Mouse (Mus musculus): ENCODE measurements around the gene Ghitm. TPM values are rescaled to one million over a fixed set of nuclear protein-coding genes. Genes with fewer than 3 reads are reported as not detected.
A peak's percentile ranks its signal among the peaks of the same experiment; 100 is the strongest.
"Not testable (repeated sequence)": the region's sequence is repeated elsewhere in the genome, so short reads cannot be mapped to it uniquely, and the experiment has no call there.

Gene Ghitm
- polyA plus RNA-seq (2021): 377 TPM

DNA sequence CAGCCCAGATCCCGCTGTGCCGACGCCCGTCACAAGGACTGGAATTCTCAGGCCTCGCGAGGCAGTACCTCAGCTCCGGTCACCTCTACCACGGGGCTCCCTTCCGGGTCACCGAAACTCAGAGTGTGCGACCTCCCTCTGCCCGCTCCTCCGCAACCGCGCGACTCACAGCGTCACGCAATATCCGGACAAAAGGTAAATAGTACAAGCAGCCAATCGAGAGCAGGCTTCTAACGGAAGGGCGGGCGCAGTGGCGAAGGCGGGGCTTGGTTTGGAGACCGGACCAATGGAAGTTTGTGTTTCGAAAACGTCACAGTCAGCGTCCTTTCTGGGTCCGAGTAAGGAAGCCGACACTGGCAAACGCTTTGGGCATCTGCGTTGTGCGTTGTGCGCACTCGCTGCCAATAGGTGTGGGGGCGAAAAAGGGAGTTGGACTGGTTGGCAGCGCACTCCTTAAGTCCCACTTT, at the start of gene Ghitm:
Gene Ghitm (minus strand): TSS at position 146 of the 467 bp plus-strand sequence.
- CTCF ChIA-PET: no interaction called here
- peak; percentile 98 for ATAC-seq
- TF ChIP-seq CTCF (IDR thresholded peaks at IDR 0.05): no peak
- POLR2A ChIA-PET: no interaction called here
- DNase-seq (ENCODE audit: low read depth, low spot score): peak; percentile 91
- no peaks in the 10 kb centered on the region for H3K27me3 ChIP-seq
- in situ Hi-C loops (cut with MboI; ENCODE audit: low pct_unique_long_range_greater_than_20kb): no loop called here

- POLR2A ChIA-PET: no interaction called here
- DNase-seq (ENCODE audit: low read depth, low spot score): no peak
Measured at GRCm38 (mm10) chr14:37184871-37185270, 49.8 kb upstream of the Ghitm start.

GRCm38 (mm10) chr14:37174484-37174883, 39.4 kb upstream of the Ghitm start:
- in situ Hi-C loops (cut with MboI; ENCODE audit: low pct_unique_long_range_greater_than_20kb): no loop called here
- ChIA-PET POLR2A (no interaction called here), CTCF (no interaction called here)
- no peak for ATAC-seq
- H3K27me3 ChIP-seq: peaks cover 5% of the 10 kb centered on the region
- no peak for DNase-seq (ENCODE audit: low read depth, low spot score)
- no peak for TF ChIP-seq CTCF (IDR thresholded peaks at IDR 0.05)

More at GRCm38 (mm10) chr14:37184871-37185270, 49.8 kb upstream of the Ghitm start:
- no peak for TF ChIP-seq CTCF (IDR thresholded peaks at IDR 0.05)
- no peak for ATAC-seq
- in situ Hi-C loops (cut with MboI; ENCODE audit: low pct_unique_long_range_greater_than_20kb): no loop called here
- CTCF ChIA-PET: no interaction called here
- H3K27me3 ChIP-seq: no peaks in the 10 kb centered on the region

DNA sequence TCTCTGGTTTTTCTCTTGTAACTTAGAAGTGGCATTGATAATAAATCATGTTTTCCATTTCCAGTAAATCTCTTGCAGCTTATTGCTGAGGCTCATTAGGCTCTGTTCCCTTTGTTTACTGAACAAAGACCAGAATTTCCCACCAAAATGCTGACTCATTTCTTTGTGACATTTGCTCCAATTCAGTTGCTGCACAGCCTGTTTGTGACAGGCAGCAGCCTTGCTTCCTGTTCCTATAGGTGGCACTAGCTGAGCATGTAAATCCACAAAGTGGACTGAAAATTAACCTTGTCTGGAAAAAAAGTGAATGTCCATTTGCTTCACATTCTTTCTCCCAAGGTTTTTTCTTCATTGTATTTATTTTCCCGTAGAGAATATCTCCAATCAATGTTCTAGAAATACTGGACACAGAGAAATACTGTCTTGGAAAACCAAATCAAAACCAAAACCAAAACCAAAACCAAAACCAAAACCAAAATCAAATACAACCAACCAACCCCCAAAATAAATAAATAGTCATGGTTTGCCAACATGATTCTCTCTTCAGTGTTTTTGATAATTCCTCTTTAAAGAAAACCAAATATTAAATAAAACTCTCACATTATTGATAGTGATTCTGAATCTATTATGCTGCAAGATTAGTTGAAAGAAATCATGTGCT, 30.3 kb upstream of the Ghitm start:
- DNase-seq (ENCODE audit: low read depth, low spot score) (no peak), ATAC-seq (peak; percentile 31)
- ChIA-PET POLR2A (no interaction called here), CTCF (no interaction called here)
- TF ChIP-seq CTCF (IDR thresholded peaks at IDR 0.05): peak; percentile 53
- H3K27me3 ChIP-seq: peaks cover 9% of the 10 kb centered on the region
- in situ Hi-C loops (cut with MboI; ENCODE audit: low pct_unique_long_range_greater_than_20kb): no loop called here

GRCm38 (mm10) chr14:37164392-37165032, 29.4 kb upstream of the Ghitm start:
- peaks cover 7% of the 10 kb centered on the region for H3K27me3 ChIP-seq
- in situ Hi-C loops (cut with MboI; ENCODE audit: low pct_unique_long_range_greater_than_20kb): no loop called here
- TF ChIP-seq CTCF (IDR thresholded peaks at IDR 0.05): no peak
- ChIA-PET CTCF (no interaction called here), POLR2A (no interaction called here)
- ATAC-seq (no peak), DNase-seq (ENCODE audit: low read depth, low spot score) (no peak)

GRCm38 (mm10) chr14:37163277-37163956, 28.3 kb upstream of the Ghitm start:
- no peak for DNase-seq (ENCODE audit: low read depth, low spot score)
- H3K27me3 ChIP-seq: peaks cover 5% of the 10 kb centered on the region
- no peak for TF ChIP-seq CTCF (IDR thresholded peaks at IDR 0.05)
- no peak for ATAC-seq
- ChIA-PET POLR2A (no interaction called here), CTCF (no interaction called here)
- in situ Hi-C loops (cut with MboI; ENCODE audit: low pct_unique_long_range_greater_than_20kb): no loop called here

- TF ChIP-seq CTCF (IDR thresholded peaks at IDR 0.05): no peak
- CTCF ChIA-PET: no interaction called here
- in situ Hi-C loops (cut with MboI; ENCODE audit: low pct_unique_long_range_greater_than_20kb): no loop called here
- POLR2A ChIA-PET: no interaction called here
- H3K27me3 ChIP-seq: no peaks in the 10 kb centered on the region
- ATAC-seq (no peak), DNase-seq (ENCODE audit: low read depth, low spot score) (no peak)
Measured at GRCm38 (mm10) chr14:37154391-37154790, 19.3 kb upstream of the Ghitm start.

GRCm38 (mm10) chr14:37139051-37139710, 4.1 kb upstream of the Ghitm start:
- ATAC-seq: no peak
- CTCF ChIA-PET: no interaction called here
- DNase-seq (ENCODE audit: low read depth, low spot score): no peak
- H3K27me3 ChIP-seq: no peaks in the 10 kb centered on the region
- POLR2A ChIA-PET: no interaction called here
- in situ Hi-C loops (cut with MboI; ENCODE audit: low pct_unique_long_range_greater_than_20kb): no loop called here
- TF ChIP-seq CTCF (IDR thresholded peaks at IDR 0.05): no peak

GRCm38 (mm10) chr14:37137596-37137995, 2.5 kb upstream of the Ghitm start:
- in situ Hi-C loops (cut with MboI; ENCODE audit: low pct_unique_long_range_greater_than_20kb); H3K27me3 ChIP-seq; CTCF ChIA-PET; ATAC-seq; POLR2A ChIA-PET; DNase-seq (ENCODE audit: low read depth, low spot score): not testable (repeated sequence)
- TF ChIP-seq CTCF (IDR thresholded peaks at IDR 0.05): peak; percentile 21

- TF ChIP-seq CTCF (IDR thresholded peaks at IDR 0.05): no peak
- in situ Hi-C loops (cut with MboI; ENCODE audit: low pct_unique_long_range_greater_than_20kb): no loop called here
- ATAC-seq (no peak), DNase-seq (ENCODE audit: low read depth, low spot score) (no peak)
- no peaks in the 10 kb centered on the region for H3K27me3 ChIP-seq
- POLR2A ChIA-PET: no interaction called here
- CTCF ChIA-PET: no interaction called here
Measured at GRCm38 (mm10) chr14:37136110-37136509, 1.0 kb upstream of the Ghitm start.

GRCm38 (mm10) chr14:37135671-37136070, 599 bp upstream of the Ghitm start:
- no peak for DNase-seq (ENCODE audit: low read depth, low spot score)
- in situ Hi-C loops (cut with MboI; ENCODE audit: low pct_unique_long_range_greater_than_20kb): no loop called here

More at GRCm38 (mm10) chr14:37135671-37136070, 599 bp upstream of the Ghitm start:
- no peaks in the 10 kb centered on the region for H3K27me3 ChIP-seq
- no peak for TF ChIP-seq CTCF (IDR thresholded peaks at IDR 0.05)
- ATAC-seq: no peak
- CTCF ChIA-PET: no interaction called here
- POLR2A ChIA-PET: no interaction called here

Measured in Patski (cell line).